Mouse (Mus musculus): ENCODE measurements around the gene Gdpd3.

Gene Gdpd3

DNA sequence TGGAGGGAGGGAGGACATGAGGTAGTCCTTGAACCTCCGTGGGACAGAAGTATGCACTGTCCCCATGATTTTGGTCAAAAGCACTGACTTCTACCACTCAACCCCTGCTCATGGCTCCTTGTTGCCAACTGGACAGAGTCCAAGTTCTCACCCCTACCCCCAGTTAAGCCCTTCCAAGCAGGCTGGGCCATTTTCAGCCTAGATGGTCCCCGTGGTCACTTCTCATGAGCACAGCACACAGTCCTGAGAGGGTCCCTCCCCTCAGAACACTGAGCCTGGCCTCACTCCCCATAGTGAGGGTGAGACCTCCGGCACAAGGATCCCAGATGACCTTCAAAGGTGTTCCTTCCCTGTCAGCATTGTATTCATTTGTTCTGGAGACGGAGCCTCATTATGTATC lies 23.0 kb downstream of the Gdpd3 start:
- no peak for DNase-seq (ENCODE audit: low spot score)

DNA sequence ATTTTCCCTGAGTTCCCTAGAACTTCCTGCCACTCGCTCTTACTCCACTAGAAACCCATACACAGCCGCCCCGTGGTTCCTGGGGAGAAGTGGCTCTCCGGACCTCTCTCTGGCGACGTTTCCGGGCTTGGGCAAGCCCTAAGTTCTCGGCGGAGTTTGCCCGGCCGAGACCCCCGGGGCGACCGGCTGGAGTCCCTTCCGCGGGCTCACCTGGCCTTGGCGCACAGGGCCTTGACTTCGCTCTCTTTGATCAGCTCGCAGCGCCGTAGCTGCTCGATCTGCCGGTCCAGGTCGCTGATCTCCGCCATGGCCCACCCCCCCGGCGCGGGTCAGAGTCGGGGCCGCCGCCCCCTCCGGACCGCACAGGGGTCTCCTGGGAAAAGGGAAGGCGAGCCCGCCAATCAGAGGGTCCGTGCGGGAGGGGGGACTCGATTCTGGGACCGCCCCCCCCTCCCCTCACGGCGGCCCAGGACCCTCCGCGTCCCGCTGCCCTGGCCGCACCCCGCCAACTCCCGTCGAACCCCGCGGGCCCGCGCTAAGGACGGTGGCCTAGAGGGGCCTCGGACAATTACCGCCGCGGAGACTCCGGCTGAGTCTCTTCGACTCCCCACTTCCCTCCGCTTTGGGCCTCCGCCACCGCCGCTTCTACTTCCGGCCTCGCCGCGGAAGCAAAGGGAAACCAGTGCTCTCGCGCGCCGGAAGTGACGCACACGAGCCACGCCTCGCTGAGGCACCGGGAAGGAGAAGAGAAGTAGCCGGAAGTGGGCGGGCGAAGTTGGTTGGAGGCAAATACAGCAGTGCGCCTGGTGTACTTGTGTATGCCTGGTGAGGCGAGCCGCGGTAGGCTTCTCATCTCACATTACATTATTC lies 26.0 kb downstream of the Gdpd3 start, which contains the start of gene Ppp4c:
Ppp4c (minus strand) TSS at position 646 of the 870 bp plus-strand sequence.
- peak; percentile 83 for DNase-seq (ENCODE audit: low spot score)

DNA sequence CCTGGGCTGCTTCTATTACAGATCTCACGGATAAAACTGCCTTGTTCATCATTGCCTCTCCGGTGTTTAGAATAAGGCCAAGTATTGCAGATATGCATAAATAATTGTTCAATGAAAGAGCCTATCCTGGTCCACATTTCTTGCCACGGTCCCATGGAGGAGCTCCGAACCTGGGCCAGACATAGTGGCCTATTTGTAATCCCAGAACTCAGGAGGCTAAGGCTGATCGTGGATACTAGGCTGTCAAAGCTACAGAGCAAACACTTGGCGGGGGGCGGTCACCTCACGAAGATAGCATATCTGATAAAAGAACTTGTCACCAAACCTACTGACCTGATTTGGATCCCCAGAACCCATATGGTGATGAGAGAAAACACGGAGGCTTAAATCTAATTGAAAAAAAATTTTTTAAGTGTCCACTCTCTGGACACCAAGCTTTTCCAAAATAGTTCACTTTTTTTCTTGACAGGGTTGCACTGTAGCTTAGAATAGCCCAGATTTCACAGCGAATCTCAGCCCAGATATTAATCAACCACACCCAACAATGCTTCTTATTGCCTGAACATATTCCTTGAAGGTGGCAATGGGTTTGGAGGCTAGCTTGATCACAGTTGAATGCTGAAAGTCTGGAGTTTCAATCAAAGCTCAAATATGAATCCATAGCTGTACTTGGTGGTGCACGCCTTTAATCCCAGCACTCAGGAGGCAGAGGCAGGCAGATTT lies 26.7 kb downstream of the Gdpd3 start:
- DNase-seq (ENCODE audit: low spot score), result no peak

DNA sequence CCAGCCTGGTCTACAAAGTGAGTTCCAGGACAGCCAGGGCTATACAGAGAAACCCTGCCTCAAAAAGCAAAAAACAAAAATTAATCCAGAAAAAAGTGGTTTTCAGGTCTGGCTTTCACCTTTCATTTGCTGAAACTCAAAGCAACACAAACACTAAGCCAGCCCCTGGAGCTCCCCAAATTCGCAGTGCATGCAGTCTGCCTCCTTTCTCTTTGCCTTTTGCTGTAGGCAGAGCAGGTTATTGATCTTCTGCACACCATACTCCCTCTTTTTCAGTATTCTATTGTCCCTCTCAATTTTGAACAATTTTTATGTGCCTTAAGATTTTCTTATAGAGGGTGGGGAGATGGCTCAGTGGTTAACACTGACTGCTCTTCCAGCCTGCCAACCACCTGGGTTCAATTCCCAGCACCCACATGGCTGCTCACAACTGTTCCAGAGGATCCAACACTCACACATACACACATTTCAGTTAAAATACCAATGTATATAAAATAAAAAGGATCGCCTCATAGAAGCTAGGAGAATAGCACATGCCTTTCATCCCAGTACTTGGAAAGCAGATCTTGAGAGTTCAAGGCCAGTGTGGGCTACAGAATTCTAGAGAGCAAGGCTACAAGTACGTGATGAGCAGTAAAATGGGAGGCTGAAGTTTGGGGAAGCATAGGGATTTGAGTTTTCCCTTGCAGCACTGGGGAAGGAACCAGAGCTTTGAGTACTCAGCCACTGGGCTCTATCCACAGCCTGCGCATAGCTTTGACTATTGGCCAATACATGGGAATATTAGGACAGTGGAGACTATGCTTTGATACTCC lies 27.5 kb downstream of the Gdpd3 start:
- no peak for DNase-seq (ENCODE audit: low spot score)

DNA sequence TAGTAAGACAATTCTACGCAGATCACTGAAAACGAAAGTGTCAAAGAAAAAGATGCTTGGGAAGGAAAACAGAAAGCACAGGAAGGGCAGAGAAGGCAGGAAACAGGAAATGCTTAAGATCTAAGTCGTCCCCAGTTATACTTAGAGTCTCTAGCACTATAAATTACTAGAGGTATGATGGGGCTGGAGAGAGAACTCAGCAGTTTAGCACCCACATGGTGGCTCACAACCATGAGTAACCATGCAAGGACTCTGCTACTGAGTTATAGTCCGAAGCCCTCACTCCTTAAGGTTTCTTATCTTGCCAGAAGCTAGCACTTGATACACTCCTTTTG lies 28.1 kb downstream of the Gdpd3 start:
- no peak for DNase-seq (ENCODE audit: low spot score)

DNA sequence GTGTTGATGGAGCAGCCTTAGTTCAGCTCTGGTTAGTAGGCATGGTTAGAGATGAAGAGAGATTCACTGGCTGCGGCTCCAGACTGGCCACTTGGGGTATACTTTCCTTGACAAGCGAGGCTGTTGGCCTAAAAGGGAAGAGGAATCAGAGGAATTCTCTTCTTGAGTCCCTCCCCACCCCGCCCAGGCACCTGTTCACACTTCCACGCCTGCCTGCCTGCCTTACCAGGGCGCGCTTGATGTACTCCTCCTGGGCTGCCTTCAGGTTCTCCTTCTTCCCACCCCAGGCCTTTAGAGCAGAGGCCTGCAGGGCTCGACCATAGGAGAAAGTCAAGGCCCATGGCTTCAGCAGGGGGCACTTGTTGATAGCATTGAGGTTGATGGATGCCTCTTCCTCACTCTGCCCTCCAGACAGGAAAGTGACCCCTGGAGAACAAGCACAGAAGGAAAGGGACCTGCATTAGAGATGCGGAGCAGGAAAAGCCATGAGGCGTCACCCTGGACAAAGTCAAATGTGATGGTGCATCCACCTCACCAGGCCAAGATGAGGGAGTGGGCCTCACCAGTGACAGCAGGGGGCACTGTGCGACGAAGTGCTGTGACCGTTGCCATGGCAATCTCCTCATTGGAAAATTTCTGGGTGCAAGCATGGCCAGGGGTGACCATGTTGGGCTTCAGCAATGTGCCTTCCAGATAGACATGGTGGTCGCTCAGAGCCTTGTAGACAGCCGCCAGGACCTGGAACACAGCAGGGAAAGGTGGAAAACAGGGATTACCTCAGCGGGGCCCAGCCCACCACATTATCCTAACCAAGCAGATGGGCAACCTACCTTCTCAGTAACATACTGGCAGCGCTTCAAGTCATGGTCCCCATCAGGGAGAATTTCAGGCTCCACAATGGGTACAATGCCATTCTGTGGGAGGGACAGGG lies 29.5 kb downstream of the Gdpd3 start:
- no peak for DNase-seq (ENCODE audit: low spot score)

DNA sequence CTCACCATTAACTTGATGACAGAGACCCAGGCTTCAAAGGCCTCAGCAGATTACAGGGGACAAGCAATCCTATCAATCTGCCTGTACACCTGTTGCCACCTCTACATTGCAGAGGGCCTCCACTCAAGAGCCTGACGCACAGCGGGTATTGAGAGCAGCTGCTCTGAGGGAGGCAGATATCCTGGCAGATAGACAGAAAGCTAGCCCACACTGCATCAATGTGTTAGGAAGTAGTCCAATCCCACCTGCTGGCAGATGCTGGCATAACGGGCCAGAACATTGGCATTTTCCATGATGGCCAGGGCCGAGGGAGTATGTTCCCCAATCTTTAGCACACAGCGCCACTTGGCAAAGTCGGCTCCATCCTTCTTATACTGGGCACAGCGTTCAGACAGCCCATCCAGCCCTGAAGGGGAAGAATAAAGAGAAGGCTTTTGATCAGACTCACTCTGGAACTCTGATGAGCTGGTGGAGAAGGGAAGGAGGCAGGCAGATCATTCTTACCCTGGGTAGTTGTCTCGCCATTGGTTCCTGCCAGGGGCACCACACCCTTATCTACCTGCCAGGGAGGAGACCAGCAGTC lies 30.3 kb downstream of the Gdpd3 start:
- DNase-seq (ENCODE audit: low spot score), result no peak

DNA sequence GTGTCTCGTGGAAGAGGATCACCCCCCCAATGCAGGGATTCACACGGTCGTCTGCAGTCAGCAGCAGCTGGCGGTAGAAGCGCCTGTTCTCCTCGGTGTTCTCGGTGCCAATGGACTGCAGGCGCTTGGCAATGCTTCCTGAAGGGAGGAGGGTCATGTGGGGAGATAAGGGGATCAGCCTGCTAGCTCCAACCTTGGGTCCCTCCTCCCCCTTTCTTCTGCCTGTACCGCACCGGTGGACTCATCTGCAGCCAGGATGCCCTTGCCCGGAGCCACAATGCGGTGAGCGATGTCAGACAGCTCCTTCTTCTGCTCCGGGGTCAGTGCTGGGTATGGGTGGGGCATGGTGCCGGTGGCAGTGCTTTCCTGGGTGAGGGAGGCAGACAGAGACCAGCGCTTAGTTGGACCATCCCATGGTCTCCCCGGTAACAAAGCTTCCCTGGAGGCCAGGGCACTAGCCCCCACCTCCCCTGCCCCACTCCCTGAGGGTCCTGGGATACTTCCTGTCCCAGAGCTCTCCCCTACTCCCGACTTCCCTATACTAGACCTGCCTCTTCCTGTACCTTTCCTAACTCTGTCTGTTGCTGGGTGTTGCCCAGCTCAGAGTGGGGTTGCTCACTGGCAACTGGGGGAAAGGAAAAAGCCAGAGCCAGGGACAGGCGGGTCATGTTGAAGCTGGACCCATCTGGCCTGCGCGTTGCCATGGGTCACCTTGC lies 31.4 kb downstream of the Gdpd3 start, which contains the start of gene Fam57b:
Fam57b (plus strand) TSS at position 258 of the 716 bp plus-strand sequence.
- DNase-seq (ENCODE audit: low spot score), result no peak

DNA sequence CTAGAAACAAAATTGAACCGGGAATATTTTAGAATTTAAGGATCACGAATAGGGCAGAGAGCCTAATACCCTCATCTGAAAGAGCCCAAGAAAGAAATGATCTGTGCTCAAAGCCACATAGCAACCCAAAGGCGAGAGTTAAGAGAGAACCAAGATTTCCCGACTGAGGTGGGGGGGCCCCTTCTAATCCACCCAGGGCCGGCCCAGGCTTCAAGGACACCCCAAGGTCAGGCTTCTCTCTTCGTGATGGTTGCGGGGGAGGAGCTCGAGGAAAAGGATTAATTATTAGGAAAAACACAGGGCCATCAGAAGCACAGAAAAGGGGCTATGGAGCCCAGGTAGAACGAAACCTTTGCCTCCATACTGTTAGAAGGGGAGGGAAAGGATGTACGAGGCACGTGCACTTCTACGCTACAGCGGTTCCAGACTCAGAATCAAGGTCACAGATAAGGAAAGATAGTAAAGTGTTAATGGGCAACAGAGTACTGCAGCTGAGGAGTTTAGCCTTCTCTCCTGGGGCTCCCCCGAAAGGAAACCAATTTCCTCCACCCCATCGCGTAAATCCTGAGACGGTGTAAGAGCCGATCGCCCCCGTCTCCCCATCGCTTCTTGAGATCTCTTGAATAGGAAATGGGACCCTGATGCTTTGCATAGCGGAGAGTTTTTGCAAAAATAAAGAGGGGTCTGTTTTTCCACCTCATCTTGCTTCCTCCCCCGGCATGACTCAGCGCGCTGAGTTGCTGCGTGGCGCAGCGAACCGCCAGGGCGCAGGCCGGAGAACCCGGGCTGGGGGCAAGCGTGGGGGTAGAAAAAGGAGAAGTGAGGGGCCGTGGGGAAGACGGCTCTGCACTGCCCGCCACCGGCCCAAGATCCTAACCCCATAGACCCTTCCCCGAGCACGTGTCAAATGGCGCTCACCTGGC lies 32.3 kb downstream of the Gdpd3 start:
- no peak for DNase-seq (ENCODE audit: low spot score)

DNA sequence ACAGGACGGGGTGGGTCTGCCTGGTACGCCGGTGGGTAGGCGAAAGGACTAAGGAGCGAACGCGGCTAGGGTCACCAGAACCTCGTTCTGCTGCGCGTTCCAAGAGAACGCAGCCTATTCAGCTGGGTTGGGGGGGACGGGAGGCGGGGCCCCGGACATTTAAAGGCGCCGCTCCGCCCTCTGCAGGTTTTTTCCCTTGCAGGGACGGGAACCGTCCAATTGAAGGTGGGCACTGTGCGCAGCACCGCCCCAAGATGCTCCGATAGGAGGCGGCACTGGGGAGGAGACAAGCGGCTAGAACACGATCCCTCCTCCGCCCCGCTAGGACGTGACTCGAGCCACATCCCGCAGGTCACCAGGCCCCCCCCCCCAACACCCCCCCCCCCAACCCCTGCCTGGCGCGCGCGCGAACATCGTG lies 32.9 kb downstream of the Gdpd3 start:
- DNase-seq (ENCODE audit: low spot score), result peak; percentile 83

DNA sequence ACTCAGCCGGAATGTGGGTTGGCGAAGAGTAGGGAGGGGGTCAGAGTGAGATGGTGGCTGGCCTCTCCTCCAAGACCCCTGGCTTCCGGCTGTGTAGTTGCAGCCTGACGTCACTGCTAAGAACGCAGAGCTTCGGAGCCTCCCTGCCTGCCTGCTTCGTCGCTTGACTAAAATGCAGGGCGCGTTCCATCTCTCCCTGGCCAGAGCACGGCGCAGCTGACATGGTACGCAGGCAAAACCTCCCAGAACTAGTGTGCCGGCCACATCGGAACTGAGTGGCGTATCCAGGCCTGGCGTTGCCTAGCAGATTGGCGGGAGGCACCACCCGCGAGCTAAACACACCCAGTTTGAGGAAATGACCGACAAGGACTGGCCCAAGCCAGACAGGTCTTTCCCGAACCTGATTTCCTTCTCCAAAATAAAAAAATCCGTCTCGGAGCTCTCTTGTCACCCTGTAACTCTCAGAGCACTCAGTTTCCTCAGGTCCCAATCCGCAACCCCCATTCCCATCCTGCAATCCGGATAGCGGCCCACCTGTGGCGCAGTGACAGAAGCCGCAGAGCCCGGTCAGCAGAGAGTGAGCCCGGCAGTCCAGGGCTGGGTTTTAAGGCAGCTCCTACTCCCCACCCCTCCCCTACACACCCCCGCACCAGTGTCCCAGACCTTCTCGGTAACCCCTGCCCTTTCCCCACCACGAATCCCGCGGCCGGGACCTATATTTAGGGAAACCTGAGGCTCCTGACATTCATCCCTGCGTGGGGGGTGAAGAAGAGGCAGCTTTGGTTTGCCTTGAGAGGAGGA lies 33.5 kb downstream of the Gdpd3 start:
- no peak for DNase-seq (ENCODE audit: low spot score)

DNA sequence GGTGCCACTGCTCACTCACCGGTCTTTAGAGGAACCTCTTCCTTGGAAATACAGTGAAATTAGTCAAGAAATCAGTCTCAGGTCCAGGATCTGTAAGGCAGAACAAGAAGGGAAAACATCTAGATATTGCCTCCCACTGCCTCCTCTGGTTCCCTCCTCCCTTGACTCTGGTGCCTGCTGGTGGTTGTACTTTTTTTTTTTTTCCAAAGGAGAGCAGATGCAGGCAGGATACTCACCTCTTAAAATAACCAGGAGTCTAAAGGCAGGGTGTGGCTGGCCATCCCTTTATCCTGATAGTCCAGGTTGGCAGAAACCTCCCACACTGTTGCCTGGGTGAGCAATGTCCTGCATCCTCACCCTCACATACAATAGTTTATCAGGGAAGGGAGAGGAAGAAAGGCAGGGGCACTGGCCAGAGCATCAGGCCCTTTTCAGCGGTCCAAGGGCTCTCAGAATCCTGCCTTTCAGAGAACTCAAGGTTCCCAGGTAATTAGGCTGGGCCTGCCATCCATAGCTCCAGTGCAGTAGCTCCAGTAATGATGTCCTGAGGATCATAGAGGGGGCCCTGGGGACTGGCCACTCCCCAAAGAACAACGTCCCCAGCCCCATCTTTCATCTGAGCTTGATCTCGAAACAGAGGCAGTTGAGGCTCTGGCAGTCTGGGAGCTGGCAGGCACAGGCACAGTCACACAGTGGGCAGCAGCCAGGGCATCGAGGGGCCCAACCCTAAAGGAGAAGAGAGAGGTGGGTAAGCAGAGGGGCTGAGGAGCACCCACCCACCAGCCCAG lies 34.3 kb downstream of the Gdpd3 start:
- no peak for DNase-seq (ENCODE audit: low spot score)

DNA sequence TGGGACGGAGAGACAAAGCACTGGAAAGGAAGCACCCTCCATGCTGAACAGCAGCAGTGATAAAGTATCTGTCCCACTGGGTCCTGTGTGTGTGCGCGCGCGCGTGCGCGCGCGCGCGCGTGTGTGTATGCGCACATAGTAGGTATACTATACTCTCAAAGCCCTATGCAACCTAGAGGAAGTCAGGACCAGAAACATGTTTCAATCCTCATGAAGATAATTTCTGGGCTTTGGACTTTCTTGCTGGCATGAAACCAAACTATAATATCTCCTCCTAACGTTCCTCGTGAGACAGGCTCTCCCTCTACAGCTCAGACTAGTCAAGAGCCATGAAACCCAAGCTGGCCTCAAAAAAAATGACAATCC lies 34.9 kb downstream of the Gdpd3 start:
- no peak for DNase-seq (ENCODE audit: low spot score)

DNA sequence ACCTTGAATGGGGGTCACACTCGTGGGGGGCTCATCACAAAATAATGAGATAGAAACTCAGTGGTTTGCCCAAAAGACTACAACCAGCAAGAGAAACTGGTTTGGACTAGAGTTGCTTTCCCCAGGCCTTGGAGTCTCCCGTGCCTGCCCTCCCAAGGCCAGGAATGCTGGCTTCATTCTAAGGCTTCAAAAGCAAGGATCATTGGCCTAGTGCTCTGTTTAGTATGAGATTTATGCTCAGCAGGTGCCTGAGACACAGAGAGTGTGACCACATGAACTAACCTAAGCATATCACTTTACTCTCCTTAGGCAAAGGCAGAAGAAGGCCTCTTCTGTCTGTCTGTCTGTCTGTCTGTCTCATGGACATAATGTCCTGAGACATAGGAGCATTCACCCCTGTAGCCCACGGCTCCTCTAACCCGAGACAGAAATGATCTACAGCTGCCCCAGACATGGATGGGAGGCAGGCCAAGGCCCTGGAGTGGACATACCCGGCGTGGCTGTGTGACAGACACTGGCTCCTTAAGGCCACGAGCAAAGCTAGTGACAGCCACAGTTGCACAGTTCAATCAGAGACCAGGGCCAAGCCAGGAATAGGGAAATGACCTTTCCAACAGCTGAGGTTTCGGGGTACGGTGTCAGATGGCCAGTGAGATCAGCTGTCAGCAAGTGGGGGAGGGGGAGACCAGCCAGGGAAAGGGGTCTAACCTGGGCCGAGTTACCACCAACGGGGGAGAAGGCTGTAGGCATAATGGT lies 36.2 kb downstream of the Gdpd3 start:
- DNase-seq (ENCODE audit: low spot score), result no peak

DNA sequence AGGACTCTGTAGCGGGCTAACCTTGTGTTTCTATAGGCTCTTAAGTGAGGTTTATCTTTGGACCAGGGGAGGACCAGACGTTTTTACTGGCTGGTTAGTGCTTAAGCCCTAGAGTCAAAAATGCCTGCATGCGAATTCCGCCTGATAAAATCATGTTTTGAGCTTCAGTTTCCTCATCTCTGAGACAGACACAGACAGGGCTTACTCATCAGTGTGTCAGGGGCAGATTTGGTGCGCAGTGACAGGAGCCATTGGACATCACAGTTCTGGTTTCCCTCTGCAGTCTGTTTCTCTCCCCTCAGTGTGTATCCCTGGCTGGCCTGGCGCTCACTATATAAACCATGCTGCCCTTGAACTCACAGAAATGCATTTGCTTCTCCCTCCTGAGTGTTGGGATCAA lies 37.0 kb downstream of the Gdpd3 start:
- no peak for DNase-seq (ENCODE audit: low spot score)

DNA sequence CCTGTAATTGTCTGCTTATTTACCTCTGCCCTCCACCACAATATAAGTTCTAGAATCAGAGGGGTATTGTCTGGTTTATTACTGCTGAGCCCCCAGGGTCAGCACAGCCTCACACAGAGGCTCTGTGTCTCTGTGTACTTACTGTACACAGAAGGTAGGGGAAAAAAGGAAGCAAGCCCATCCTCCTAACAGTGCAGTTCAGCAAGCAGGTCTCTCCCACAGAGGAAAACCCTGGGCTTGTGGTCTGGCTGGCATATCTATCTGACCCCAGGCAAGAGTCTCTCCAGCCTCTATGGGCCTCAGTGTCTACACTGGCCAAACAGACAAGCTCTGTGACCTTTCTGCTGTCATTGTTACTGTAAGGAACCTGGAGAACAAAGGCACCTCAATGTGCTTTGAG lies 37.6 kb downstream of the Gdpd3 start:
- DNase-seq (ENCODE audit: low spot score), result no peak

DNA sequence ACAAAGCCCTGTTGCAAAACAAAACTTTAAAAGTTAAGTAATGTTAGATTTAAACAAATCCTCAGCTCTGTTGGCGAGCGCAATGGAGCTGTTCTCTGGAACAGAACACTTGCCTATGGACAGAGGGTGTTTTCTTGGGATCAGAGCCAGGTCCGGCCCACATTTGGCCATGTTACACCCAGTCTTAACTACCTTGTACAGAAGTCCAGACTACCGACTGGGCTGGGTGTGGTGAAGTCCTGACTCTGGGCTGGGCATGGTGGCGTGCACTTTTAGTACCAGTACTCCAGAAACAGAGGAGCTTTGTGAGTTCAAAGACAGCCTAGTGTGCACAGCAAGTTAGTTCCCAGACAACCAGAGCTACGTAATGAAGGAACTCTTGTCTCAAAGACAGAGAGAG lies 40.8 kb downstream of the Gdpd3 start:
- no peak for DNase-seq (ENCODE audit: low spot score)
